Mouse (Mus musculus) C2C12 (cell line): ENCODE data around the gene Slc38a6.

Source experiments
- CTCF ChIP-seq: IDR thresholded peaks from one replicate; pipeline ENCODE4 v1.5.1; 2011; ENCODE audit not compliant: control insufficient read depth, insufficient read depth, insufficient read length
- MAX ChIP-seq: IDR thresholded peaks from one replicate; pipeline ENCODE4 v1.6.1; 2011; ENCODE audit warnings: mild to moderate bottlenecking, control low read depth
- MYOD1 ChIP-seq: IDR thresholded peaks from one replicate; pipeline ENCODE4 v1.6.1; 2011; ENCODE audit warnings: low read depth; ENCODE audit not compliant: control insufficient read depth, insufficient read length

DNA sequence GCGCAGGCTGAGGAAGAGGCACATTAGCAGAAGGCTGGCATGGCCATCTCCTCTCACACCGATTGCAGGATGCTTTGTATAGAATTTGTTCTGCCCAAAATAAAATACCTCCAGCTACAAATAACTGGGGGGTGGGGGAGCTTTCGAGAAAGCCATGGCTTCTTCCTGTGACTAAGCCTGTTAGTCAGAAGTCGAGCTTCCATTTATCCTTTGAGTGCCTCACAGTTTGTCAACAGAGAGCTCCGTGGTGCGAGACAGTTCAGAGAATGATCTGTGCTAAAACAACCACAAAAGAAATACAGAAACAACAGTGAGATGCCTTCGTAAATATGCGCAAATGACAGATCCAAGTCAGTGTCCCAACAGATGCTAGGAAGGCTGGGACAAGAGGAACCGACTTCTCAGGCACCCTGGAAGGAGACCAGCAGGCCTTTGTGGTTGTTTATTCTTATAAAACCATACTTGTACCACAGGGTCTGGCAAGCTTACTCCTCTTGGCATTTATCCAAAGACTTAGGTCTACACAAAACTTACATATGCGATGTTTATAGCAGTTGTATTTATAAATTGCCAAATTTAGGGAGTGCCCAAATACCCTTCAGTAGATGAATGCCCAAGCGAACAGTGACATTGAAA is 9.0 kb downstream of the Slc38a6 start:
- no peak for TF ChIP-seq CTCF
- no peak for TF ChIP-seq MYOD1
- TF ChIP-seq MAX: no peak
